Mouse (Mus musculus): ENCODE data around the gene Tpo. TPM values are rescaled to one million over a fixed set of nuclear protein-coding genes. Genes with fewer than 3 reads are reported as not detected.

Tpo gene
- polyA plus RNA-seq, 1 experiment from 2014 or later, result not detected

GRCm38 (mm10) chr12:30050235-30050634 is 82.2 kb downstream of the Tpo start:
- Histone ChIP-seq H3K27me3 (ENCODE audit: control insufficient read depth, insufficient read depth, low read length) (0 out of 2 replicates have a peak, but pooled peaks cover 4% of the 10 kb centered on the region), H3K36me3 (ENCODE audit: control insufficient read depth, insufficient read depth, low read length) (no peaks in the 10 kb centered on the region), H3K9me3 (ENCODE audit: control insufficient read depth, low read length) (no peaks in the 10 kb centered on the region), H3K9ac (ENCODE audit: low read length) (no peak overlapping the region), H3K4me2 (ENCODE audit: low read length) (no peak overlapping the region), H3K27ac (replicated peaks in 1 of 2; ENCODE audit: control insufficient read depth in 1 of 2, insufficient read depth in 1 of 2, low read depth in 2 of 2, low read length in 2 of 2) (no peak overlapping the region), H3K4me1 (ENCODE audit: control insufficient read depth in 2 of 2, insufficient read depth in 2 of 2, low read length in 2 of 2) (no peaks in the 10 kb centered on the region), H3K4me3 (ENCODE audit: control insufficient read depth in 1 of 2, insufficient read depth in 1 of 2, low read depth in 1 of 2, low read length in 2 of 2) (no peak overlapping the region)
- 21% methylated on average over 4 of the region's 4 CpGs for WGBS
- ATAC-seq (ENCODE audit: insufficient number of reproducible peaks, insufficient read depth, low FRiP score, low read depth), result no peak

- Histone ChIP-seq H3K4me1 (ENCODE audit: control insufficient read depth in 2 of 2, insufficient read depth in 2 of 2, low read length in 2 of 2) (no peaks in the 10 kb centered on the region), H3K36me3 (ENCODE audit: control insufficient read depth, insufficient read depth, low read length) (no peaks in the 10 kb centered on the region), H3K27me3 (ENCODE audit: control insufficient read depth, insufficient read depth, low read length) (0 out of 2 replicates have a peak, but pooled peaks cover 4% of the 10 kb centered on the region), H3K9ac (ENCODE audit: low read length) (no peak overlapping the region), H3K4me3 (ENCODE audit: control insufficient read depth in 1 of 2, insufficient read depth in 1 of 2, low read depth in 1 of 2, low read length in 2 of 2) (no peak overlapping the region), H3K4me2 (ENCODE audit: low read length) (no peak overlapping the region), H3K27ac (replicated peaks in 1 of 2; ENCODE audit: control insufficient read depth in 1 of 2, insufficient read depth in 1 of 2, low read depth in 2 of 2, low read length in 2 of 2) (no peak overlapping the region), H3K9me3 (ENCODE audit: control insufficient read depth, low read length) (no peaks in the 10 kb centered on the region)
- no peak for ATAC-seq (ENCODE audit: insufficient number of reproducible peaks, insufficient read depth, low FRiP score, low read depth)
- WGBS, result 62% methylated on average over 9 of the region's 9 CpGs
These were observed 82.6 kb downstream of the Tpo start for GRCm38 (mm10) chr12:30049818-30050217.

GRCm38 (mm10) chr12:30048848-30049247 is 83.6 kb downstream of the Tpo start:
- no peak overlapping the region for H3K9ac ChIP-seq (ENCODE audit: low read length)
- no peak overlapping the region for H3K27ac ChIP-seq (replicated peaks in 1 of 2; ENCODE audit: control insufficient read depth in 1 of 2, insufficient read depth in 1 of 2, low read depth in 2 of 2, low read length in 2 of 2)
- 0 out of 2 replicates have a peak, but pooled peaks cover 4% of the 10 kb centered on the region for H3K27me3 ChIP-seq (ENCODE audit: control insufficient read depth, insufficient read depth, low read length)
- no peak overlapping the region for H3K4me3 ChIP-seq (ENCODE audit: control insufficient read depth in 1 of 2, insufficient read depth in 1 of 2, low read depth in 1 of 2, low read length in 2 of 2)
- H3K36me3 ChIP-seq (ENCODE audit: control insufficient read depth, insufficient read depth, low read length), result no peaks in the 10 kb centered on the region
- WGBS, result 71% methylated on average over 6 of the region's 6 CpGs
- no peaks in the 10 kb centered on the region for H3K9me3 ChIP-seq (ENCODE audit: control insufficient read depth, low read length)
- no peaks in the 10 kb centered on the region for H3K4me1 ChIP-seq (ENCODE audit: control insufficient read depth in 2 of 2, insufficient read depth in 2 of 2, low read length in 2 of 2)
- no peak overlapping the region for H3K4me2 ChIP-seq (ENCODE audit: low read length)
- no peak for ATAC-seq (ENCODE audit: insufficient number of reproducible peaks, insufficient read depth, low FRiP score, low read depth)

- no peak for ATAC-seq (ENCODE audit: insufficient number of reproducible peaks, insufficient read depth, low FRiP score, low read depth)
- Histone ChIP-seq H3K9ac (ENCODE audit: low read length) (no peak overlapping the region), H3K27ac (replicated peaks in 1 of 2; ENCODE audit: control insufficient read depth in 1 of 2, insufficient read depth in 1 of 2, low read depth in 2 of 2, low read length in 2 of 2) (no peak overlapping the region), H3K27me3 (ENCODE audit: control insufficient read depth, insufficient read depth, low read length) (no peaks in the 10 kb centered on the region), H3K4me3 (ENCODE audit: control insufficient read depth in 1 of 2, insufficient read depth in 1 of 2, low read depth in 1 of 2, low read length in 2 of 2) (no peak overlapping the region), H3K9me3 (ENCODE audit: control insufficient read depth, low read length) (no peaks in the 10 kb centered on the region), H3K4me2 (ENCODE audit: low read length) (no peak overlapping the region), H3K36me3 (ENCODE audit: control insufficient read depth, insufficient read depth, low read length) (no peaks in the 10 kb centered on the region), H3K4me1 (ENCODE audit: control insufficient read depth in 2 of 2, insufficient read depth in 2 of 2, low read length in 2 of 2) (0 out of 4 replicates have a peak, but pooled peaks cover 0 to 3% of the 10 kb centered on the region in 2 experiments)
- WGBS, result 21% methylated on average over 4 of the region's 4 CpGs
These were observed 92.3 kb downstream of the Tpo start for GRCm38 (mm10) chr12:30040150-30040549.

- ATAC-seq (ENCODE audit: insufficient number of reproducible peaks, insufficient read depth, low FRiP score, low read depth), result no peak
- H3K9me3 ChIP-seq (ENCODE audit: control insufficient read depth, low read length), result no peaks in the 10 kb centered on the region
- H3K27ac ChIP-seq (replicated peaks in 1 of 2; ENCODE audit: control insufficient read depth in 1 of 2, insufficient read depth in 1 of 2, low read depth in 2 of 2, low read length in 2 of 2), result no peak overlapping the region
- H3K9ac ChIP-seq (ENCODE audit: low read length), result no peak overlapping the region
- H3K4me3 ChIP-seq (ENCODE audit: control insufficient read depth in 1 of 2, insufficient read depth in 1 of 2, low read depth in 1 of 2, low read length in 2 of 2), result no peak overlapping the region
- 0 out of 4 replicates have a peak, but pooled peaks cover 0 to 3% of the 10 kb centered on the region in 2 experiments for H3K4me1 ChIP-seq (ENCODE audit: control insufficient read depth in 2 of 2, insufficient read depth in 2 of 2, low read length in 2 of 2)
- no peak overlapping the region for H3K4me2 ChIP-seq (ENCODE audit: low read length)
- 36% methylated on average over 4 of the region's 4 CpGs for WGBS
- H3K36me3 ChIP-seq (ENCODE audit: control insufficient read depth, insufficient read depth, low read length), result no peaks in the 10 kb centered on the region
- H3K27me3 ChIP-seq (ENCODE audit: control insufficient read depth, insufficient read depth, low read length), result no peaks in the 10 kb centered on the region
These were observed 92.9 kb downstream of the Tpo start for GRCm38 (mm10) chr12:30039565-30039964.

- 66% methylated on average over 4 of the region's 4 CpGs for WGBS
- H3K27ac ChIP-seq (replicated peaks in 1 of 2; ENCODE audit: control insufficient read depth in 1 of 2, insufficient read depth in 1 of 2, low read depth in 2 of 2, low read length in 2 of 2), result no peak overlapping the region
- no peaks in the 10 kb centered on the region for H3K27me3 ChIP-seq (ENCODE audit: control insufficient read depth, insufficient read depth, low read length)
- no peaks in the 10 kb centered on the region for H3K9me3 ChIP-seq (ENCODE audit: control insufficient read depth, low read length)
- H3K4me3 ChIP-seq (ENCODE audit: control insufficient read depth in 1 of 2, insufficient read depth in 1 of 2, low read depth in 1 of 2, low read length in 2 of 2), result no peak overlapping the region
- no peak overlapping the region for H3K9ac ChIP-seq (ENCODE audit: low read length)
- no peak for ATAC-seq (ENCODE audit: insufficient number of reproducible peaks, insufficient read depth, low FRiP score, low read depth)
- peaks cover 0 to 3% of the 10 kb centered on the region in 2 experiments; a peak in 1 of 4 replicates for H3K4me1 ChIP-seq (ENCODE audit: control insufficient read depth in 2 of 2, insufficient read depth in 2 of 2, low read length in 2 of 2)
- no peaks in the 10 kb centered on the region for H3K36me3 ChIP-seq (ENCODE audit: control insufficient read depth, insufficient read depth, low read length)
- no peak overlapping the region for H3K4me2 ChIP-seq (ENCODE audit: low read length)
These were observed 95.8 kb downstream of the Tpo start for GRCm38 (mm10) chr12:30036569-30037055.

- Histone ChIP-seq H3K9ac (ENCODE audit: low read length) (no peak overlapping the region), H3K27me3 (ENCODE audit: control insufficient read depth, insufficient read depth, low read length) (no peaks in the 10 kb centered on the region), H3K4me2 (ENCODE audit: low read length) (no peak overlapping the region), H3K4me1 (ENCODE audit: control insufficient read depth in 2 of 2, insufficient read depth in 2 of 2, low read length in 2 of 2) (peaks cover 0 to 3% of the 10 kb centered on the region in 2 experiments; a peak in 1 of 4 replicates), H3K27ac (replicated peaks in 1 of 2; ENCODE audit: control insufficient read depth in 1 of 2, insufficient read depth in 1 of 2, low read depth in 2 of 2, low read length in 2 of 2) (no peak overlapping the region), H3K9me3 (ENCODE audit: control insufficient read depth, low read length) (no peaks in the 10 kb centered on the region), H3K4me3 (ENCODE audit: control insufficient read depth in 1 of 2, insufficient read depth in 1 of 2, low read depth in 1 of 2, low read length in 2 of 2) (no peak overlapping the region), H3K36me3 (ENCODE audit: control insufficient read depth, insufficient read depth, low read length) (no peaks in the 10 kb centered on the region)
- ATAC-seq (ENCODE audit: insufficient number of reproducible peaks, insufficient read depth, low FRiP score, low read depth), result no peak
These were observed 96.4 kb downstream of the Tpo start for GRCm38 (mm10) chr12:30035841-30036568.

Measured in heart, embryonic 14.5 days (tissue).